Mouse (Mus musculus): ENCODE results near the gene Dpf1.
A peak's percentile ranks its signal among the peaks of the same experiment; 100 is the strongest.

Gene Dpf1

GRCm38 (mm10) chr7:29288942-29289638 lies 14.7 kb upstream of the Dpf1 start, which contains the start of gene Ppp1r14a:
TSS of gene Ppp1r14a (plus strand) at chr7:29289308.
- no peak for DNase-seq (ENCODE audit: low read depth)

- DNase-seq (ENCODE audit: low read depth): no peak
Measured at GRCm38 (mm10) chr7:29289856-29290255, 13.9 kb upstream of the Dpf1 start.

GRCm38 (mm10) chr7:29290691-29291485 lies 12.9 kb upstream of the Dpf1 start:
- DNase-seq (ENCODE audit: low read depth): no peak

GRCm38 (mm10) chr7:29291616-29292457 lies 11.9 kb upstream of the Dpf1 start:
- DNase-seq (ENCODE audit: low read depth): no peak

GRCm38 (mm10) chr7:29292458-29293098 lies 11.2 kb upstream of the Dpf1 start:
- DNase-seq (ENCODE audit: low read depth): peak; percentile 52

GRCm38 (mm10) chr7:29293131-29294065 lies 10.4 kb upstream of the Dpf1 start:
- DNase-seq (ENCODE audit: low read depth): no peak

GRCm38 (mm10) chr7:29294111-29294761 lies 9.5 kb upstream of the Dpf1 start:
- no peak for DNase-seq (ENCODE audit: low read depth)

- no peak for DNase-seq (ENCODE audit: low read depth)
Measured at GRCm38 (mm10) chr7:29295861-29296647, 7.7 kb upstream of the Dpf1 start.

GRCm38 (mm10) chr7:29296998-29297397 lies 6.8 kb upstream of the Dpf1 start:
- DNase-seq (ENCODE audit: low read depth): peak; percentile 79

GRCm38 (mm10) chr7:29301127-29301566 lies 2.6 kb upstream of the Dpf1 start:
- peak; percentile 72 for DNase-seq (ENCODE audit: low read depth)

GRCm38 (mm10) chr7:29302641-29303040 lies 1.1 kb upstream of the Dpf1 start:
- no peak for DNase-seq (ENCODE audit: low read depth)

GRCm38 (mm10) chr7:29304463-29305262 lies 912 bp downstream of the Dpf1 start:
- no peak for DNase-seq (ENCODE audit: low read depth)

GRCm38 (mm10) chr7:29305263-29305988 lies 1.7 kb downstream of the Dpf1 start:
- DNase-seq (ENCODE audit: low read depth): no peak

- DNase-seq (ENCODE audit: low read depth): no peak
Measured at GRCm38 (mm10) chr7:29306108-29306507, 2.4 kb downstream of the Dpf1 start.

GRCm38 (mm10) chr7:29306619-29307018 lies 2.9 kb downstream of the Dpf1 start:
- DNase-seq (ENCODE audit: low read depth): peak; percentile 86

- DNase-seq (ENCODE audit: low read depth): peak; percentile 90
Measured at GRCm38 (mm10) chr7:29307350-29308104, 3.8 kb downstream of the Dpf1 start.

- no peak for DNase-seq (ENCODE audit: low read depth)
Measured at GRCm38 (mm10) chr7:29309221-29309721, 5.5 kb downstream of the Dpf1 start.

All from 416B (cell line).